Mouse (Mus musculus): Measurements from ENCODE around the gene Wipf3. TPM values are rescaled to one million over a fixed set of nuclear protein-coding genes. Genes with fewer than 3 reads are reported as not detected.

The Wipf3 gene
- not detected in 2 replicates for polyA plus RNA-seq (2012)

GRCm38 (mm10) chr6:54429447-54430194 is at the start of gene Wipf3:
TSS of gene Wipf3 (plus strand) at chr6:54429603.

Other genes starting within 250 kb of the Wipf3 start
- 0.45 and 0.53 TPM in 2 replicates for gene Prr15, start 103.8 kb upstream of the Wipf3 start, polyA plus RNA-seq (2012)
- 0.24 and 0.40 TPM in 2 replicates for gene Scrn1, start 136.9 kb downstream of the Wipf3 start, polyA plus RNA-seq (2012)
- 0.19 and 0.27 TPM in 2 replicates for gene Plekha8, start 165.5 kb downstream of the Wipf3 start, polyA plus RNA-seq (2012)
- gene Fkbp14, start 167.7 kb downstream of the Wipf3 start, polyA plus RNA-seq (2012): not detected in 2 replicates